Mouse (Mus musculus): ENCODE data around the gene Aldh3a1. TPM values are rescaled to one million over a fixed set of nuclear protein-coding genes. Genes with fewer than 3 reads are reported as not detected.
A peak's percentile ranks its signal among the peaks of the same experiment; 100 is the strongest.

Gene Aldh3a1
- polyA plus RNA-seq, 1 experiment from 2014 or later: 0.17 TPM

DNA sequence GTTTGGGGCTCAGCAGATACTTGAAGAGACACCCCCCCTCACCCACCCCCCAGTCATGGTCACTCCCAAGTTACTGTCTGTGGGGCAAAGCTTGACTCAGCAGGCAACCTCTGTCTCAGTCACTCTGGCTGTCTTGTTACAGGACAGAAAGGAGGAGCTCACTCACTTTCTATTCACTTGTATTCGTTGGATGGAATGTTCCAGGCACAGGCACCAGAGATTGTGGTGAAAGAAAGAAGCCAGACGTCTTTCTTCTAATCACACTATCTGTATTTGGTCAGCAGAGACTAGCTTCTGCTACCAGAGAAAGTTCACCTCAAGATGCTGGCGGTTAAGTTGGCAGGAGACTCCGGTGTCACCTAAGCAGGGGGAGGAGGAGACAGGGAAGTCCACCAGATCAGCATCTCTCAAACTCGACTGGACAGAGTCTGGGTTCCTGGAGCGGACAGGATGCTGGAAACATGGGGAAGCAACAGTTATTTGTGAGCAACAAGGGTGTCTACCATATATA, 17.0 kb downstream of the Aldh3a1 start:
- H3K36me3 ChIP-seq: no peaks in the 10 kb centered on the region
- no peak overlapping the region for H3K4me2 ChIP-seq
- no peak overlapping the region for H3K9ac ChIP-seq
- no peak for ATAC-seq (ENCODE audit: low FRiP score, low read depth)
- WGBS: 85% methylated on average over 6 of the region's 6 CpGs
- H3K9me3 ChIP-seq: no peaks in the 10 kb centered on the region
- no peaks in the 10 kb centered on the region for H3K4me1 ChIP-seq (replicated peaks)
- H3K27ac ChIP-seq (replicated peaks): no peak overlapping the region
- no peak overlapping the region for H3K4me3 ChIP-seq
- no peaks in the 10 kb centered on the region for H3K27me3 ChIP-seq

DNA sequence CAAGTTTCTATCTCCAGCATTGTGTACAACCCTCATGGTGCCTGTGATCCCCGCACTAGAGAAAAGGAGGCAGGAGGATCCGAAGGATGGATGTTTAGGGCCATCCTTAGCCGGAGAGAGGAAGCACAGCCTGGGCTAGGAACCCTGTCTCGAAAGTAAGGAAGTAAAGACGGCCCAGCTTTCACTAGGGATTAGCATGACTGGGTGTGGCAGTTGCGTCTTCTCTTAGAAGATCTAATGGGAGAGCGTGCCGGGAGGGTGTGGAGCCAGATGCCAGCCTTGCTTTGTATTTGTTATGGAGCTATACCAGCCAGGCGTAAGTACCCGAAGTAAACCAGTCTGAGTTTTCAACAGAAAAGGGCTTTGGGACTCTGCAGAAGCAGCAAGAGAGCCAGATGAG, 17.6 kb downstream of the Aldh3a1 start:
- no peak for ATAC-seq (ENCODE audit: low FRiP score, low read depth)
- Histone ChIP-seq H3K9me3 (no peaks in the 10 kb centered on the region), H3K4me1 (replicated peaks) (no peaks in the 10 kb centered on the region), H3K4me3 (no peak overlapping the region), H3K27ac (replicated peaks) (no peak overlapping the region), H3K27me3 (no peaks in the 10 kb centered on the region), H3K4me2 (no peak overlapping the region), H3K9ac (no peak overlapping the region), H3K36me3 (no peaks in the 10 kb centered on the region)
- 93% methylated on average over 10 of the region's 10 CpGs for whole genome bisulfite sequencing

DNA sequence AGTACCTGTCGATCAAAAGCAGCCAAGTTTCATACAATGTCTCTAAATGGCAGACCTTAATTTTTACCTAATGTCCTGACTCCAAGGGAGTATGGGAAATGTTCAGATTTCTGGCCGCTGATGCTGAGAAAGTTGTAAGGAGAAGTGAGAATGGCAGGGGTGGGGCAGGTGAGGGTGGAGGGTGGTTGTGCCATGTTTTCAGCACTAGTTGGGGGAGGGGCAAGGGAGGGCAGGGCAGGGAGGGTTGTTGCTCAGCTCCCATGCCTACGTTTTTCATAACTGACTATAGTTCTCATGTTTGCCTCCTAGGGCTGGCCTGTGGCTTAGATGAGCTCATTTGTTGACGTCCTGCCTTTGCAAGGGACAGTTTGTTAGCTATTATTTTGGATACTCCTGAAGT, 18.2 kb downstream of the Aldh3a1 start:
- 84% methylated on average over 4 of the region's 4 CpGs for WGBS
- Histone ChIP-seq H3K9ac (no peak overlapping the region), H3K9me3 (no peaks in the 10 kb centered on the region), H3K27me3 (no peaks in the 10 kb centered on the region), H3K4me2 (no peak overlapping the region), H3K36me3 (no peaks in the 10 kb centered on the region), H3K27ac (replicated peaks) (peak overlapping the region; percentile 60; the same call in 1 of the 2 replicates), H3K4me1 (replicated peaks) (no peaks in the 10 kb centered on the region), H3K4me3 (no peak overlapping the region)
- no peak for ATAC-seq (ENCODE audit: low FRiP score, low read depth)

DNA sequence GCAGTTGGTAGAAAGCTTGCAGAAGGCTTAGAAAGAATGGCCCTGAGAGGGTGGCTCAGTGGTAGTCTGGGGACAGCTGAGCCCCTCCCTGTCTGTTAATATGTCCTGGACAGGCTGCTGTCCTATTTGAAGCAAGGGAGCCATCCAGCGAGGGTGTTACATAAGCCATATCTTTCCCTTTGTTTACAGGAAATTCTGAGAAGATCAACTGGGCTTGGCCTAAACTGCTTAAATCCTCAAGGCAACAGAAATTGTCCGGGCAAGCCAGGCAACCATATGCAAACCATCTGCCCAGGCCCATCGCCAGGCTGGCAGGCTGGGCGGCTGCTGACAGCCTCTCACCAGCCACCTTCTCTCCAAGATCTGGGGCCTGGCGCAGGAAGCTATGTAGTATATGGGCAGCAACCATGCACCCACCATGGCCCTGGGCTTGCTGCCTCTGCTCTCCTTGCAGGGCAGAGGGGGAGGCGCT, 18.6 kb downstream of the Aldh3a1 start:
- ATAC-seq (ENCODE audit: low FRiP score, low read depth): peak; percentile 48; the same call in 1 of the 2 replicates
- no peaks in the 10 kb centered on the region for H3K9me3 ChIP-seq
- H3K27ac ChIP-seq (replicated peaks): peak overlapping the region; percentile 60

DNA sequence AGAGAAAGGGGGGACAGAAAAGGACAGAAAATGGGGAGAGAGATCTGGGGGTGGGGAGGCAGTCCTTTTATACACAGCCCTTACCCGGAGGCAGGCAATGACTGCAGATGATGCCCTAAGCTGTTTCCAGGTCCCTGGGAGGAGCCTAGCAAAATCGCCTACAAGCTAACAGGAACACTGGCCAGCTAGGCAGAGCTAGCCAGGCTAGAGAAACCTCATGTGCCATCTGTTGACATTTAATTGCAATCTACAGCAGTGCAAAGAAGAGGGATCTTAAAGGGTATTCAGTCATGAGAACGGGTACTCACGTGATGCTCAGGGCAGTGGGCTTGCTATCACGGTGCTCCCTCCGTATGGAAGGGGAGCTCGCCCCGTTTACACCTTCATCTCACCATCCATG, 20.5 kb downstream of the Aldh3a1 start:
- no peak overlapping the region for H3K9ac ChIP-seq
- ATAC-seq (ENCODE audit: low FRiP score, low read depth): no peak
- no peaks in the 10 kb centered on the region for H3K9me3 ChIP-seq
- H3K27me3 ChIP-seq: no peaks in the 10 kb centered on the region
- H3K36me3 ChIP-seq: no peaks in the 10 kb centered on the region
- 81% methylated on average over 8 of the region's 8 CpGs for WGBS
- no peak overlapping the region for H3K4me2 ChIP-seq
- H3K4me3 ChIP-seq: no peak overlapping the region
- peaks cover 9% of the 10 kb centered on the region for H3K4me1 ChIP-seq (replicated peaks)
- no peak overlapping the region for H3K27ac ChIP-seq (replicated peaks)

More for the DNA sequence above, 18.6 kb downstream of the Aldh3a1 start:
- Histone ChIP-seq H3K4me1 (replicated peaks) (no peaks in the 10 kb centered on the region), H3K4me2 (no peak overlapping the region), H3K27me3 (no peaks in the 10 kb centered on the region), H3K4me3 (no peak overlapping the region), H3K9ac (no peak overlapping the region), H3K36me3 (no peaks in the 10 kb centered on the region)
- WGBS: 80% methylated on average over 6 of the region's 6 CpGs

DNA sequence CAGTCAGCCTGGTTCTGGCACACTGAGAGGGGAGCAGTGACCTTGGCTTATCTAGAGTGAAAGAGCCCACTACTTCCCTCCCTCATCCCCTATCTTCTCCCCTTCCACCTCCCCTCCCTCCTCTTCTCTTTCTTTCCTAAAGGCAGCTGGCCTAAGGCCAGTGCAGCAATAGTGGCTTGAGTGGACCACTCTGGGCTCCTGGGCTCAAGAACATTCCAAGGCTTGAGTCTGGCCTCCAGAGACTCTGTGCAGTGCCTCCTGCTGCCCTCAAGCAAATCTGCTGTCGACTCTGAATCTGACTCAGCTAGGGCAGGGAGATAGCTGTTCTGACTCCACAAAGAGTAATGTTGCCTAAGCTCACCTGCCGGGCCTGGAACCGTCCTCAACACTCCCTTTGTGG, 21.1 kb downstream of the Aldh3a1 start:
- Histone ChIP-seq H3K9ac (no peak overlapping the region), H3K36me3 (no peaks in the 10 kb centered on the region), H3K9me3 (no peaks in the 10 kb centered on the region), H3K4me2 (no peak overlapping the region), H3K27ac (replicated peaks) (no peak overlapping the region), H3K4me3 (no peak overlapping the region), H3K27me3 (no peaks in the 10 kb centered on the region), H3K4me1 (replicated peaks) (peaks cover 9% of the 10 kb centered on the region)
- no peak for ATAC-seq (ENCODE audit: low FRiP score, low read depth)
- WGBS: 70% methylated on average over 3 of the region's 3 CpGs

DNA sequence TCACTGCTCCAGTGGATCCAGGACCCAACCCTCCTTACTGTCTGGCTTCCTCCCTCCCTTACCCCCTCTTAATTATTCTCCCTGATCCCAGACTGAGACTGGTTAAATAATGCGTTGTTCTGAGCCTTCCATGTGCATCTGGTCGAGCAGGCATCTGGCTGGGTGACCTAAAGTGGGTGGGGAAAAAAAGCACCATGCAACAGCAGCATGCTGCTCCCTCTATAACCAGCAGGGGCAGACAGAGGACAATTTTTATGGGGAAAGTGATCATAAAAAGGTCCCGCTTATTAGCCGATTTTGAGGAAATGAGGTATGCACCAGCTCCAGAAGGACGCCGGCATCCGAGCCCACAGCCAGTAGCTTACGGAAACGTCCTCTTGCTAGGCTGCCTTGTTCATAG, 24.0 kb downstream of the Aldh3a1 start:
- peak overlapping the region; percentile 18; the same call in 1 of the 2 replicates for H3K4me3 ChIP-seq
- peak; percentile 76 for ATAC-seq (ENCODE audit: low FRiP score, low read depth)
- peak overlapping the region; percentile 46 for H3K4me2 ChIP-seq
- H3K9me3 ChIP-seq: no peaks in the 10 kb centered on the region
- no peaks in the 10 kb centered on the region for H3K36me3 ChIP-seq
- H3K27ac ChIP-seq (replicated peaks): no peak overlapping the region
- no peak overlapping the region for H3K9ac ChIP-seq
- H3K4me1 ChIP-seq (replicated peaks): peaks cover 9% of the 10 kb centered on the region
- WGBS: 5% methylated on average over 9 of the region's 9 CpGs
- no peaks in the 10 kb centered on the region for H3K27me3 ChIP-seq

DNA sequence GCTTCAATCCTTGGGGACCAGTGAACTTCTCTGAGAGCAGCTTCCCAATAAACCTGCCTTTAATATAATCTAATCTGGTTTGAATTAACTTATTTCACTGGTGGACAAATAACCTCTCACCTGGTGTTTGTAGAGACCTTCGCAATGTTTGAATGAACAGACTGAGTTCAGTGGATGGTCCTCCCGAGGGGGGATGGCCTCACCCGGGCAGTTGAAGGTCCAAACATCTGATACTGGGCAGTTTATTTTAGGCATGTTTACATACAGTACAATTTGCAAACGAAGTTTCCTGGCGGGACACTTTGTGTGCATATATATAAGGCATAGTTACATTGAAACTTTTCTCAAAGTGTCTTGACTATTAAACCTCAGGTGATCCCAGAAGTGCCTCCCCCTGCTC, 26.8 kb downstream of the Aldh3a1 start:
- WGBS: 67% methylated on average over 5 of the region's 5 CpGs
- Histone ChIP-seq H3K9me3 (no peaks in the 10 kb centered on the region), H3K36me3 (no peaks in the 10 kb centered on the region), H3K9ac (no peak overlapping the region), H3K4me3 (no peak overlapping the region), H3K27me3 (no peaks in the 10 kb centered on the region), H3K4me1 (replicated peaks) (peaks cover 9% of the 10 kb centered on the region), H3K27ac (replicated peaks) (no peak overlapping the region), H3K4me2 (no peak overlapping the region)
- no peak for ATAC-seq (ENCODE audit: low FRiP score, low read depth)

DNA sequence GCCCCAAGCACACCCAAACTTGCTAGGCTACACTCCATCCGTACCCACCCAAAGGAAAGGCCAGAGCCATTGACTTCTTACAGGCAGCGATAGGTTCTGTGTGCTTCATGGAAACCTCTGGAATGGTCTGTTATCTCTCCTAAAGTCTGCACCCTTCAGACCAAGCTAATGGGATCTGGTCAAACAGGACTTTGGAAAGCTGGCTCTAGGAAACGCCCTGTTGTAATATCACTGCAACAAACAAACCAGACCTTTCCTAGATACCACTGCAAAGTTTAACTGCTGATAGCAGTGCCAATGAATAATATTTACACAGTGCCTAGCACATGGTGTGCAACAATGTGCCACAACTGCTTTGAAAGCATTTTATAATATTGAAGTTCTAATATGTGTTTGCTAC, 28.7 kb downstream of the Aldh3a1 start:
- no peak overlapping the region for H3K4me3 ChIP-seq
- H3K4me2 ChIP-seq: no peak overlapping the region
- no peaks in the 10 kb centered on the region for H3K27me3 ChIP-seq
- no peak overlapping the region for H3K27ac ChIP-seq (replicated peaks)
- peaks cover 9% of the 10 kb centered on the region for H3K4me1 ChIP-seq (replicated peaks)
- no peak for ATAC-seq (ENCODE audit: low FRiP score, low read depth)
- H3K36me3 ChIP-seq: no peaks in the 10 kb centered on the region
- 93% methylated on average over 3 of the region's 3 CpGs for WGBS
- H3K9ac ChIP-seq: no peak overlapping the region
- no peaks in the 10 kb centered on the region for H3K9me3 ChIP-seq

DNA sequence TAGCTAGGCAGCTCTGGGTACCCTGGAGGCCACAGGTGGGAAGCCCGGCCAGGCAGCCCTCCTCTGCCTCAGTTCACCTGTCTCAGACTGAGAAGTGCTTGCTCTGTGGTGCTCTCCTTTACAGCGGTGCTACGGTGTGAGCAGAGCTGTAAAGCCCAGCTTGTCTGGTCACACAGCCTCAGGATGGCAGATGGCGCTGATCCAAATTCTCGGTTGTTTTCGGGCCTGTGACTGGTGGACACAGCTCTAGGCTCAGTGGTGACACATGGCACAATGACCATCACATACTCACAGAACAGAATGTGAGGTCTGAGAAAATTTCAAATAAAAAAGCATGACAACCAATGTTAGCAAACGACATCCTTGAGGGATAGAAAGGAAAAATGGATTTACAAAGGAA, 37.1 kb downstream of the Aldh3a1 start:
- Histone ChIP-seq H3K27ac (replicated peaks) (no peak overlapping the region), H3K4me2 (no peak overlapping the region), H3K27me3 (no peaks in the 10 kb centered on the region), H3K4me3 (no peak overlapping the region), H3K36me3 (peaks cover 15% of the 10 kb centered on the region), H3K9ac (no peak overlapping the region), H3K9me3 (no peaks in the 10 kb centered on the region), H3K4me1 (replicated peaks) (no peaks in the 10 kb centered on the region)
- no peak for ATAC-seq (ENCODE audit: low FRiP score, low read depth)
- 85% methylated on average over 7 of the region's 7 CpGs for WGBS

DNA sequence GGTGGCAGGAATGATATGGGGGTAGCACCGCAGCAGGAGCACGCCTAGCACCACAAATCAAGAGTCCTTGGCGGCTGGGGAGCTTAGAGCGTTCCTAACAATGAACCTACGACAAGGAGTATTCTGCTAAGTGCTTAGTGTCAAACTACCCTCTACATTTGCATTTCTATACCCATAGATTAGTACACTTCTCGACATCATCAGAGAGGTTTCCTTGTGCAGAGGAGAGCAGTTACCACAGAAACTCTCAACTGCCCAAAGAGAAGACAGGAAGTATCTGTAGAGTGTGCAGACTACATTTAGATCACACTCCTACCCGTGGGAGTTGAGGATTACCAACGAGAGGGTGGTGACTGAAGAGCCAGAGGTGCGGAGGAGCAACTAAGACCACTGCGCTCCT, 44.4 kb downstream of the Aldh3a1 start:
- no peak overlapping the region for H3K9ac ChIP-seq
- H3K27me3 ChIP-seq: no peaks in the 10 kb centered on the region
- no peak overlapping the region for H3K27ac ChIP-seq (replicated peaks)
- no peak overlapping the region for H3K4me3 ChIP-seq
- WGBS: 80% methylated on average over 10 of the region's 10 CpGs
- no peak for ATAC-seq (ENCODE audit: low FRiP score, low read depth)
- no peaks in the 10 kb centered on the region for H3K4me1 ChIP-seq (replicated peaks)
- no peaks in the 10 kb centered on the region for H3K9me3 ChIP-seq
- no peak overlapping the region for H3K4me2 ChIP-seq
- peaks cover 50% of the 10 kb centered on the region for H3K36me3 ChIP-seq

DNA sequence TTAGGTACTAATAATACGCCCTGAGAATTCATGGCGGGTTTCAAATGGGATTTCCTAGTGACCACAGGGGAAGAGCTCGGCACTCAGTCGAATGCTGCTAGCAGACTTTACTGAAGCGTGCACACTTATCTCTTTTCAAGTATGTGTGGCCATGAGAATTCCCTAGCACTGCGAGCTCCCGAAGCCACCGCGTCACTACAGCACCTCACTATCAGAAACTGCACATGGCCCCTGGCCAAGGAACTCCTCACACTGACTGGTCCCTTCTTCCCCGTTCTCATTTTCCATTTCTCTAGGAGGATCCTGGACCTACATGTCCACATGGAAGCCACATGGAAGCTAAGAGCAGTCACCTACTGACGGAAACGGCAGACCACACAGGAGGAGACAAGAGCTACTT, 45.5 kb downstream of the Aldh3a1 start:
- no peak overlapping the region for H3K4me2 ChIP-seq
- H3K27ac ChIP-seq (replicated peaks): no peak overlapping the region
- 94% methylated on average over 12 of the region's 12 CpGs for WGBS
- no peaks in the 10 kb centered on the region for H3K4me1 ChIP-seq (replicated peaks)
- no peak overlapping the region for H3K4me3 ChIP-seq
- no peaks in the 10 kb centered on the region for H3K27me3 ChIP-seq
- no peak for ATAC-seq (ENCODE audit: low FRiP score, low read depth)
- no peaks in the 10 kb centered on the region for H3K9me3 ChIP-seq
- H3K36me3 ChIP-seq: peaks cover 52% of the 10 kb centered on the region
- H3K9ac ChIP-seq: no peak overlapping the region

DNA sequence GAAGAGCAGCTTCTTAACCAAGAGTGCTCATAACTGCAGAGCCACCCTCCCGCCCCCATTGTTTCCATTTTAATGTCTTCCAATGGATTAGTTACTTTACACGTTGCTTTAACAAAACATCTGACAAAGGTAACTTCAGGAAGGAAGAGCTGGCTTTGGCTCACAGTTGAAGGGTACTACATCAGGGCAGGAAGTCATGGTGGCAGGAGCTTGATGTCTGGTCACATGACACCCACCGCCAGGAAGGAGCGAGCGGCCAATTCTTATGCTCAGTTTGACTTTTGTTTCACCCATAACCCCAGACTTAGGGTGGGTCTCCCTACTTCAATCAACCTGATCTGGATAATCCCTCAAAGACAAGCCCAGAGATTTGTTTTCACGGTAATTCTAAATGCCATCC, 51.8 kb downstream of the Aldh3a1 start:
- no peaks in the 10 kb centered on the region for H3K9me3 ChIP-seq
- no peak overlapping the region for H3K4me2 ChIP-seq
- no peak overlapping the region for H3K9ac ChIP-seq
- peaks cover 62% of the 10 kb centered on the region for H3K36me3 ChIP-seq
- WGBS: 95% methylated on average over 6 of the region's 6 CpGs
- H3K4me1 ChIP-seq (replicated peaks): no peaks in the 10 kb centered on the region
- H3K4me3 ChIP-seq: no peak overlapping the region
- no peak overlapping the region for H3K27ac ChIP-seq (replicated peaks)
- H3K27me3 ChIP-seq: no peaks in the 10 kb centered on the region
- ATAC-seq (ENCODE audit: low FRiP score, low read depth): no peak
